Mouse (Mus musculus) spleen, postnatal 36 days (tissue): Measurements from ENCODE around the gene Atg4a.

Source experiments
- DNase-seq, 2 experiments: peaks; one replicate each; pipeline ENCODE4 v3.0.0; 2022; ENCODE audit warnings: low spot score in 2 of 2, mixed read lengths in 1 of 2

Atg4a gene

GRCm38 (mm10) chrX:141158160-141158559, 201.5 kb downstream of the Atg4a start:
- DNase-seq, result peak in 1 of 2 experiments; percentile 3

- no peak for DNase-seq
These were observed 203.7 kb downstream of the Atg4a start for GRCm38 (mm10) chrX:141160371-141160770.

DNA sequence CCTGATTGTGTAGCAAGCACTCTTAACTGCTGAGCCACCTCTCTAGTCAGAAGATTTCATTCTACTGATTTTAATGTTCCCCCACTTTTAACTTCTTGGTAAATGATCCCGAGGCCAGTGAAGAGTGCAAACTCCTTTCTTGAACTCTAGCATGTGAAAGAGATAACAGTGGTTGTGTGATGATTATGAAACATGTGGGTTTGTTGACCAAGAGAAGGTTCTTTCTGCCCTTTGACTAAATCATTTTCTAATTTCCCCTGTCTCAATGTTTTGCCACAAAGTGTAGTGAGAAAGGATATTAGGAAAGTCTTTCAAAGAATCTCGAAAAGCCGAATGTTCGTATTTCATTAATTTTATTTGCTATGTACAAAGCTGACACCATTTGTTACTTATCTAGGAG, 208.4 kb downstream of the Atg4a start:
- no peak for DNase-seq

GRCm38 (mm10) chrX:141175353-141175752, 218.6 kb downstream of the Atg4a start:
- no peak for DNase-seq

DNA sequence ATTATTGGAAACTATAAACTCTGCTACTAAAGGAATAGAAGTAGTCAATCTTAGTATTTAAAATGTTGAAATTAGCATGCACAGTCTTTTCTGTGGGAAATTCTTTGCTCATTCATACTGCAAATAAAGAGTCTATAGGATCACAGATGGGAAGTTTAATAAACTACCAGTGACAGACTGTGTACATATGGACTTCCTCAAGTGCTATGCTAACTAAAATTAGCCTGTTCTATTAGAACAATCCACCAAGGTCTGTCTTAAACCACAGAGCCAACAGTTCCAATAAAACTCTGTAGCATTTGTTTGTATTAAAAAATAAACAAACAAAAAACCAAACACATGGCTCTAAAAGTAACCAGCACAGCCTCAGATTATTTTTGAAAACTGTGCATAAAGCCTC, 238.3 kb downstream of the Atg4a start:
- no peak for DNase-seq

DNA sequence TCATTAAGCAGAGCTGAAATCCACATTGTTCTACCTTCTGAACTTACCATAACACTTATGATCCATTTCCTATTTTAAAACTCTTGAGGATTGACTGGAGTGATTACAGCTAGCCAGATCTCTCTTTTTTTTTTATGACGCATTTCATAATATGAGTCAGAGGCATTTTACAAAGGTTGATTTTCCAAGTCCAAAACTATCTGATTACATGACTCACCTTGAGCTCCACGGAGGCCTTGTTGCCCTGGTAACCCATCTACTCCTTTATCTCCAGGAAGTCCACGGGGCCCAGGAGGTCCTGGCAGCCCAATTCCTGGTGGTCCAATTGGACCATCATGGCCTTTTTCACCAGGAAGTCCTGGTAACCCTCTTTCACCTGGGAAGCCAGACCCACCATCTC, 242.3 kb downstream of the Atg4a start:
- no peak for DNase-seq

DNA sequence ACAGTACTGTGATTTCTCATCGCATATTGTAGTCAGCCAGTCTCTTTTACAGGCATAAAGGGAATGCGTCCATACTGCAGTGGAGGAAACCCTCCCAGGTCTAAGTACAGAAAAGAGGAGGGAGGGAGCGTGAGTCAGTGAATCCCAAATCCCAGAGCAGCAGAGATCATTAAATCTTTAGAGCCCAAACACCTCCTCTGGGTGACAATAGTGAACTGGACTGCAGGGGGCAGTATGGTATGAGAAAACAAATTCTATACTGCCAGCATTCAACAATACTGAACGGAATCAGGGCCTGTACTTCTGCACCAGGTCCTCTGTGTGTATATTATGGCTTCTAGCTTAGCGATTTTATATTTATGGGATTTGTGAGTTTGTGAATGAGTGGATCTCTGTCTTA, 256.1 kb downstream of the Atg4a start:
- no peak for DNase-seq
